Mouse (Mus musculus) kidney, postnatal 14 days (tissue): ENCODE results near the gene Sfxn4.
"Not testable (repeated sequence)": the region's sequence is repeated elsewhere in the genome, so short reads cannot be mapped to it uniquely, and the experiment has no call there.

ENCODE experiments used
- DNase-seq: peaks from one replicate; pipeline ENCODE4 v3.0.0; 2022; ENCODE audit warnings: mixed read lengths

Sfxn4 gene

GRCm38 (mm10) chr19:60860868-60861700 lies at the start of gene Sfxn4:
Sfxn4 (minus strand) TSS chr19:60861479.
- peak; percentile 94 for DNase-seq

GRCm38 (mm10) chr19:60910304-60910703 lies 49.0 kb upstream of the Sfxn4 start:
- no peak for DNase-seq

GRCm38 (mm10) chr19:60905477-60905876 lies 44.2 kb upstream of the Sfxn4 start:
- DNase-seq, result no peak

- DNase-seq, result no peak
Observed at GRCm38 (mm10) chr19:60903971-60904370, 42.7 kb upstream of the Sfxn4 start.

GRCm38 (mm10) chr19:60903139-60903538 lies 41.9 kb upstream of the Sfxn4 start:
- no peak for DNase-seq

GRCm38 (mm10) chr19:60895251-60895880 lies 34.1 kb upstream of the Sfxn4 start:
- no peak for DNase-seq

GRCm38 (mm10) chr19:60891934-60892547 lies 30.8 kb upstream of the Sfxn4 start:
- peak; percentile 75 for DNase-seq

- DNase-seq, result peak; percentile 33
Observed at GRCm38 (mm10) chr19:60891123-60891470, 29.8 kb upstream of the Sfxn4 start.

- DNase-seq, result no peak
Observed at GRCm38 (mm10) chr19:60890391-60891122, 29.3 kb upstream of the Sfxn4 start.

GRCm38 (mm10) chr19:60889714-60890315 lies 28.5 kb upstream of the Sfxn4 start, which contains the start of gene Grk5:
Grk5 (plus strand) TSS chr19:60889749.
- peak; percentile 96 for DNase-seq

- peak; percentile 88 for DNase-seq
Observed at GRCm38 (mm10) chr19:60889101-60889713, 27.9 kb upstream of the Sfxn4 start.

- no peak for DNase-seq
Observed at GRCm38 (mm10) chr19:60887637-60888036, 26.4 kb upstream of the Sfxn4 start.

- DNase-seq, result peak; percentile 69
Observed at GRCm38 (mm10) chr19:60883129-60883528, 21.9 kb upstream of the Sfxn4 start.

GRCm38 (mm10) chr19:60874064-60874694 lies 12.9 kb upstream of the Sfxn4 start, which contains the start of gene Prdx3:
Prdx3 (minus strand) TSS chr19:60874556.
- DNase-seq, result peak; percentile 98

GRCm38 (mm10) chr19:60873501-60873900 lies 12.2 kb upstream of the Sfxn4 start:
- DNase-seq, result peak; percentile 22

- DNase-seq, result no peak
Observed at GRCm38 (mm10) chr19:60872272-60872671, 11.0 kb upstream of the Sfxn4 start.

GRCm38 (mm10) chr19:60871366-60871765 lies 10.1 kb upstream of the Sfxn4 start:
- DNase-seq, result no peak

- DNase-seq, result no peak
Observed at GRCm38 (mm10) chr19:60870489-60870888, 9.2 kb upstream of the Sfxn4 start.

GRCm38 (mm10) chr19:60866169-60866568 lies 4.9 kb upstream of the Sfxn4 start:
- DNase-seq, result not testable (repeated sequence)

GRCm38 (mm10) chr19:60845731-60846130 lies 15.5 kb downstream of the Sfxn4 start:
- DNase-seq, result no peak

GRCm38 (mm10) chr19:60843324-60843723 lies 18.0 kb downstream of the Sfxn4 start:
- DNase-seq, result no peak

GRCm38 (mm10) chr19:60837747-60838146 lies 23.5 kb downstream of the Sfxn4 start:
- DNase-seq, result peak; percentile 69
